Mouse (Mus musculus) embryonic fibroblast, embryonic 13.5 days (primary cell): ENCODE measurements around the gene Vrk1. TPM values are rescaled to one million over a fixed set of nuclear protein-coding genes. Genes with fewer than 3 reads are reported as not detected.

ENCODE experiments used
- H3K27ac ChIP-seq: 2 replicates; pipeline ENCODE4 v1.5.1; 2012; ENCODE audit warnings: low read length, control low read depth, inconsistent platforms; ENCODE audit not compliant: insufficient read depth
- H3K4me1 ChIP-seq: 2 replicates; pipeline ENCODE4 v1.6.1; 2011; ENCODE audit warnings: low read length; ENCODE audit not compliant: control insufficient read depth, insufficient read depth
- H3K4me3 ChIP-seq: 2 replicates; pipeline ENCODE4 v1.5.1; 2011; ENCODE audit warnings: mild to moderate bottlenecking, control low read depth, low read length; ENCODE audit not compliant: insufficient read depth
- CTCF ChIP-seq: IDR thresholded peaks from 2 replicates; pipeline ENCODE4 v1.5.1; 2011; ENCODE audit warnings: mild to moderate bottlenecking, control low read depth, low read length, moderate library complexity, borderline replicate concordance; ENCODE audit not compliant: insufficient read depth
- POLR2A ChIP-seq: IDR thresholded peaks from 2 replicates; pipeline ENCODE4 v1.6.1; 2011; ENCODE audit warnings: low read depth, mild to moderate bottlenecking, control low read depth, low read length, moderate library complexity
- polyA plus RNA-seq: library from polyadenylated mRNA; stranded (reverse); fragments of >200 nt; gene quantifications from 2 replicates; pipeline ENCODE4 v1.2.4, GENCODE M21; 2011; ENCODE audit warnings: low read depth; ENCODE audit not compliant: missing spikeins, insufficient read length

The Vrk1 gene
- polyA plus RNA-seq, 1 experiment, result 28.2 TPM

DNA sequence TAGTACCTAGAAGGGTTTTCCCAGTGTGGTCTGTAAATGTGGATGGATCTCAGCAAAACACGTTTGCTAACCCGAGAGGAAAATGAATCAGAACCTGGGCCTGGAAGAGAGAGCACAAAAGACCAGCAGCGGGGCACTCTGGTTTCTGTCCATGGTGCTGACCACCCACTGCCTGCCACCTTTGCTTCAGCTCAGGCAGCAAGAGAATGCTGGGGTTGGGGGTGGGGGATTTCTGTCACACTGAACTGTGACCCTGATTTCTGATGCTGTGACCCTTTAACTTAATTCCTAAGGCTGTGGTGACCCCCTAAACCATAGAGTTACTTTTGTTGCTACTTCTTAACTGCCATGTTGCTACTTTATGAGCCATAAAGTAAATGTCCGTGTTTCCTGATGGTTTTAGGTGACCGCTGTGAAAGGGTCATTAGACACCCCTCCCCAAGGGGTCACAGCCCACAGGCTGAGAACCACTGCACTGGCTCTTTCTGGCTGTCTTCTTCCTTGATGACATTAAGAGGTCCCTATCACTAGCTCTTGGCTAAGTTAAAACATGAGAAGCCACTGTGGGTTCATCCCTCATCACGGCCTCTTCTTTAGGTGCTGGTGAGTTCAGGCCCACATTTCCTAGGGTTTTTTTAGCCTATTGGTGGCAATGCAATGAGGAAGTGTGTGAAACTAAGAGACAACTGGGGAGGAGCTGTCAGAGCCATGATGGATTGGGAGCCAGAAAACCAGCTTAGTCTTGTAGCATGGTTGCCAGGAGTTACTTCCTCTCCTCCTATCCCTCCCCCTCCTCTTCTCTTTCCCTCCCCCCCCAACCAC lies 105.3 kb downstream of the Vrk1 start:
- no peaks in the 10 kb centered on the region for H3K4me1 ChIP-seq
- no peak overlapping the region for H3K4me3 ChIP-seq
- TF ChIP-seq POLR2A (no peak), CTCF (no peak)
- no peak overlapping the region for H3K27ac ChIP-seq

- no peak overlapping the region for H3K4me3 ChIP-seq
- TF ChIP-seq CTCF, result no peak
- TF ChIP-seq POLR2A, result no peak
- no peak overlapping the region for H3K27ac ChIP-seq
- H3K4me1 ChIP-seq, result no peaks in the 10 kb centered on the region
Observed at GRCm38 (mm10) chr12:106115892-106116206, 105.8 kb downstream of the Vrk1 start.

DNA sequence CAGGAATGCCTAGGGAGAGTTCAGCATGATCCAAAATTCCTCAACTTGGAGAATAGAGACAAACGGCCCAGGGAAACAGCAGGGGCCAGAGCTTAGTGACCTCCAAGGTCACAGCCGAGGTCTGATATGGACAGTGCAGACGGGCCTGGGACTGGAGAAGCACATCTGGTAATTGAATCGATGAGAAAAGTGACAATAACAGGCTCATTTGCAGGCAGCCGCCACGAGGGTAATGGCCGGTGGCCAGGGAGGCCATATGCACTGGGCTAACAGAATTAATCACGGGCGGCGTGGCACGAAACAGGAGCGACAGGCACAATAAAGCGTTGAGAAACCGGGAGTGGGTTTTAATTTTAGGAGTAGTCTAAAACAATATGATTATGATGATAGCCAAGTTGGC lies 113.2 kb downstream of the Vrk1 start:
- H3K27ac ChIP-seq, result no peak overlapping the region
- no peak for TF ChIP-seq POLR2A
- no peak for TF ChIP-seq CTCF
- no peaks in the 10 kb centered on the region for H3K4me1 ChIP-seq
- H3K4me3 ChIP-seq, result no peak overlapping the region

GRCm38 (mm10) chr12:106124581-106124980 lies 114.6 kb downstream of the Vrk1 start:
- Histone ChIP-seq H3K4me3 (no peak overlapping the region), H3K27ac (no peak overlapping the region), H3K4me1 (no peaks in the 10 kb centered on the region)
- TF ChIP-seq CTCF (no peak), POLR2A (no peak)

Other genes starting within 250 kb of the Vrk1 start
- gene Papola, start 225.5 kb upstream of the Vrk1 start, polyA plus RNA-seq, result 180 and 214 TPM in 2 replicates